Mouse (Mus musculus) 3T3-L1 (cell line): ENCODE results near the gene Ikzf4.

Source experiments
- DNase-seq: peaks from one replicate; pipeline ENCODE4 v3.0.0-alpha.2; 2015; ENCODE audit warnings: low read depth, low spot score

The Ikzf4 gene

GRCm38 (mm10) chr10:128612433-128613153 is 33.2 kb downstream of the Ikzf4 start:
- DNase-seq: peak; percentile 92

- DNase-seq: no peak
Observed at GRCm38 (mm10) chr10:128606483-128606882, 39.3 kb downstream of the Ikzf4 start.

GRCm38 (mm10) chr10:128602470-128603128 is 43.2 kb downstream of the Ikzf4 start:
- DNase-seq: no peak

- DNase-seq: no peak
Observed at GRCm38 (mm10) chr10:128601499-128601898, 44.3 kb downstream of the Ikzf4 start.

- DNase-seq: no peak
Observed at GRCm38 (mm10) chr10:128598476-128598875, 47.3 kb downstream of the Ikzf4 start.

- no peak for DNase-seq
Observed at GRCm38 (mm10) chr10:128592797-128593196, 53.0 kb downstream of the Ikzf4 start.

GRCm38 (mm10) chr10:128591436-128591835 is 54.4 kb downstream of the Ikzf4 start:
- DNase-seq: no peak

- peak; percentile 51 for DNase-seq
Observed at GRCm38 (mm10) chr10:128590193-128590690, 55.5 kb downstream of the Ikzf4 start.

GRCm38 (mm10) chr10:128589464-128590192 is 56.2 kb downstream of the Ikzf4 start, which contains the start of gene Erbb3:
TSS of gene Erbb3 (minus strand) at chr10:128589652.
- DNase-seq: peak; percentile 33

GRCm38 (mm10) chr10:128588775-128589463 is 56.9 kb downstream of the Ikzf4 start:
- no peak for DNase-seq

- DNase-seq: no peak
Observed at GRCm38 (mm10) chr10:128588136-128588535, 57.7 kb downstream of the Ikzf4 start.

- DNase-seq: no peak
Observed at GRCm38 (mm10) chr10:128587697-128588096, 58.1 kb downstream of the Ikzf4 start.

- DNase-seq: no peak
Observed at GRCm38 (mm10) chr10:128587120-128587519, 58.7 kb downstream of the Ikzf4 start.

GRCm38 (mm10) chr10:128586546-128586945 is 59.2 kb downstream of the Ikzf4 start:
- DNase-seq: no peak

- no peak for DNase-seq
Observed at GRCm38 (mm10) chr10:128584386-128584785, 61.4 kb downstream of the Ikzf4 start.

- peak; percentile 32 for DNase-seq
Observed at GRCm38 (mm10) chr10:128583644-128584043, 62.1 kb downstream of the Ikzf4 start.
